Mouse (Mus musculus): ENCODE measurements around the gene Dlx4. TPM values are rescaled to one million over a fixed set of nuclear protein-coding genes. Genes with fewer than 3 reads are reported as not detected.

The Dlx4 gene
- polyA plus RNA-seq, 1 experiment from 2014 or later = 0.08 TPM

DNA sequence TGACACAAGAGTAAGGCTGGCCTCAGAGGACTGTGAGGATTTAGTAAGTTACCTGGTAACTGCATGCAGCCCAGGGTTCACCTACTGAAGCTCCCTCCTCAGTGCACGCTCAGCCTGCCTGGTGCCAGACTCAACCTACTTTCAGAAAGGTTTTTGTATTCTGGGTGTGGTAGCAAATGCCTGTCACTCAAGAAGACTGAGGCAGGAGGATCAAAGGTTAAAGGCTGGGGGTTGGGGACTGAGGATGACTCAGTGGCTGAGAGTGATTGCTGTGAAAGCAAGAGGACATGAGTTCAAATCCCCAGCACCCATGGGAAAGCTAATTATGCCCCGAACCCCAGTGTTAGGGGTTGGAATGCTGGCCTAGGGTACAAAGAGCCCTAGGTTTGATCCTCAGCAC, 9.4 kb upstream of the Dlx4 start:
- Histone ChIP-seq H3K4me2 (no peak overlapping the region), H3K4me1 (replicated peaks) (peaks cover 3% of the 10 kb centered on the region), H3K27me3 (peaks cover 57% of the 10 kb centered on the region), H3K9ac (no peak overlapping the region), H3K27ac (no peak overlapping the region), H3K9me3 (replicated peaks) (no peaks in the 10 kb centered on the region), H3K36me3 (no peaks in the 10 kb centered on the region), H3K4me3 (no peak overlapping the region)
- WGBS = 85% methylated on average over 2 of the region's 2 CpGs
- ATAC-seq (replicated peaks; ENCODE audit: insufficient number of reproducible peaks, insufficient read depth, low FRiP score, low read depth) = no peak

DNA sequence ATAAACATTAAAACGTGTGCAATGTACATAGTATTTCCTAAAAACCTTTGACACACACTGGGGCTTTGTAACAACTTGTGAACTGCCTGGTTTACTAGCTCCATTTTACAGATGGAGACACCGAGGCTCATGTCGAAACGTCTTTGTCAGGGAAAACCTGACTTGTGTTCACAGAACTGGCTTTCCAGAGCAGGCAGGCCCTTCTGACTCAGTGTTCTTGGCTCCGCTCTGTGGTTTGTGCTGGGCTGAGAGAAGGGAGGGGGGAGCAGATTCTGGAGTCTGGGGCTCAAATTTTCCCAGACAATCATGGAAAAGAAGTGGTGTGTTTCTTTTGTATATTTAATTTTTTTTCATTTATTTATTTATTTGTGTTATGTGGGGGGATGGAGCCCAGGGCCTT, 7.6 kb upstream of the Dlx4 start:
- H3K27me3 ChIP-seq = peaks cover 70% of the 10 kb centered on the region
- no peak overlapping the region for H3K27ac ChIP-seq
- H3K4me3 ChIP-seq = no peak overlapping the region
- no peak overlapping the region for H3K9ac ChIP-seq
- H3K4me2 ChIP-seq = no peak overlapping the region
- ATAC-seq (replicated peaks; ENCODE audit: insufficient number of reproducible peaks, insufficient read depth, low FRiP score, low read depth) = no peak
- WGBS = 81% methylated on average over 5 of the region's 5 CpGs
- H3K4me1 ChIP-seq (replicated peaks) = peaks cover 11% of the 10 kb centered on the region
- no peaks in the 10 kb centered on the region for H3K9me3 ChIP-seq (replicated peaks)
- H3K36me3 ChIP-seq = no peaks in the 10 kb centered on the region

DNA sequence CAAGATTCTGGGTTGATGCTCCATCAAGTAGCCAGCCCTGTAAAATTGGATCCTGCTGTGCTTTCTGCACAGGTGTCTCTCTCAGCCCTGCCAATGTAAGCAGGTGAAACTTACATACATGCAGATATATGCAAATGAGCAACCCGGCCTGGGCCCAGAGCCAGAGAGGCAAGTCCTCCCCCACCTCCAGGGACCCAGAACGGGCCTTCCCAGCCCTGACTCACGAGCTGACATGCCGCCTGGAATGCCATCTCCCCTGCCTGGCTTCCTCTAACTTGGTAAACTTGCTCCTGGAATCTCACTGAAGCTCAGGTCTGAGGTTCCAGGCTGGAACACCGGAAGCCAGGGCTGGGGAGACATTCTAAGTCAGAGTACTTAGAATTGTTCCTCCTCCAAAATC, 7.1 kb upstream of the Dlx4 start:
- no peaks in the 10 kb centered on the region for H3K36me3 ChIP-seq
- 21% methylated on average over 5 of the region's 5 CpGs for WGBS
- no peak overlapping the region for H3K9ac ChIP-seq
- H3K4me2 ChIP-seq = no peak overlapping the region
- H3K4me3 ChIP-seq = no peak overlapping the region
- H3K27ac ChIP-seq = no peak overlapping the region
- no peak for ATAC-seq (replicated peaks; ENCODE audit: insufficient number of reproducible peaks, insufficient read depth, low FRiP score, low read depth)
- peaks cover 75% of the 10 kb centered on the region for H3K27me3 ChIP-seq
- H3K4me1 ChIP-seq (replicated peaks) = peaks cover 11% of the 10 kb centered on the region
- no peaks in the 10 kb centered on the region for H3K9me3 ChIP-seq (replicated peaks)

DNA sequence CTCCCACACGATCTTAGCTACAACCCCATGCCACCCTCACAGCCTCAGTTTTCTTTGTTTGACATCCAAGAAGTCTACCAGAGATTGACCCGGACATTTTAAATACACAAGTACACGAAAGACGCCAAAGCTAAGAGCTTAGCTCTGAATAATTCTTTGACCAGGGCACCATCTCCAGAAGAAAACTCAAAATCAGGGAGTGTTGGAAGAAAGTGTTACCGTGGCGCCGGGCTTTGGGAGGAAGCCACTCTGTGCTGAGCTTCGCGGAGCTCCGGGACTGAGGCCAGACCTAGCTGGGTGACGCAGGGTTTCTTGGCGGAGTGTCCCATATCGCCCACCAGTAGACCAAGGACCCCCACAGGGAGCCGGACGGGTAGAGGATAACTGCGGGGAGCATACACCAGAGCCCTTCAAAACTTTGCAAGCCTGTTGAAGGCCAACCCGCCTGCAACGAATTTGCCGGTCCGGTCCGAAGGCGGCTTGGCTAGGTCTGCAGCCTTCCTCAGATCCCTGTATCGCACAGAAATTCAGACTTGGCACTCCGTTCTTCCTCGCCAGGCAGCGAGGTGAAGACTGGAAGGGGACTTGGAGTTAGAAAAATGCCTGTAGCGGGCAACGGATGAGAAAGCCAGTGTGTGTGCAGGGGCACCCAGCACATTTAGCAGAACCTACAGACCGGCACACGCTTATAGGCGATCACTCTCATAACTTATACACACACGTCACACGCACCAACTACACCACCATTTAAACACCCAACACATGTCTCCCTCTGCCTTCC, 4.4 kb upstream of the Dlx4 start:
- Histone ChIP-seq H3K9ac (no peak overlapping the region), H3K27me3 (peaks cover 87% of the 10 kb centered on the region), H3K27ac (no peak overlapping the region), H3K9me3 (replicated peaks) (no peaks in the 10 kb centered on the region), H3K4me3 (peak overlapping the region; percentile 5), H3K4me2 (peak overlapping the region; percentile 44), H3K4me1 (replicated peaks) (peaks cover 20% of the 10 kb centered on the region), H3K36me3 (no peaks in the 10 kb centered on the region)
- 2% methylated on average over 33 of the region's 33 CpGs for WGBS
- no peak for ATAC-seq (replicated peaks; ENCODE audit: insufficient number of reproducible peaks, insufficient read depth, low FRiP score, low read depth)

DNA sequence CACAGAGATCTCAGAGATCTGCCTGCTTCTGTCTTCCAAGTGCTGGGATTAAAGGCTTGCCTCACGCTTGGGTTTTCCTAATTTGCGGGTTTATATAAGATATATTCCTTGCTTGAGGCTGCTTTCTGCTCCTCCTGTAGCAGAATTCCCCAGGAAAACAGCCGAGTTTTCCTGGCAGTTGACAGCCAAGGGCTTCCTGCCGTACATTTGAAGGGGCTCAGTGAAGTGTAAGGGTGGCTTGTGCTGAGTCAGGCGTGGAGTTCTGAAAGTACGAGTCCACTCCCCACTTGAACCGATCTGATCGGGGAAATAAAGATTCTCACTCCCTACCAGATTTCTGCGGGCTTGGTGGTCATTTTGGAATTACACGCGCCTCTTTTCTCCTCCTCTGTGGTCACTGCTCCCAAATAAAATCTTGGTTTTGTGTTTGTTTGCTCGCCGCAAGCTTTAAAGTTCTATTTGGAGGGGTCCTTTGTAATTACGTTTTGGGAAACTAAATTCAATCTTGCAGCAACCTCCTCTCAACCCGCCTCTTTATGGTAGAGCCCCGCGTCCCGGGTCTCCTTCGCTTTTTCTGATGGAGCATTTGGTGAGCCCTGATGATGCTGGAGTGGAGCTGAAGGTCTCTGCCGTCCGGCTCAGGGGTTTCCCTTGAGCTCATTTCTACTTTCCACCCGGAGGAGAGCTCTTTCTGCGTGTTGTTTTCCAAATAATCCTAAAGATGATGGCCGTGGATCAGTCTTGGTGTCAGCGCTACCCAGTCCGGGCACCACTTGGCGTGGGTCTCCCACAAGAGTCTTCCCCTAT, 3.6 kb upstream of the Dlx4 start:
- Histone ChIP-seq H3K4me2 (peak overlapping the region; percentile 44; the same call in 1 of the 2 replicates), H3K27ac (no peak overlapping the region), H3K9ac (no peak overlapping the region), H3K36me3 (no peaks in the 10 kb centered on the region), H3K4me3 (peak overlapping the region; percentile 5; the same call in 1 of the 2 replicates), H3K4me1 (replicated peaks) (peaks cover 28% of the 10 kb centered on the region), H3K27me3 (peaks cover 92% of the 10 kb centered on the region), H3K9me3 (replicated peaks) (no peaks in the 10 kb centered on the region)
- no peak for ATAC-seq (replicated peaks; ENCODE audit: insufficient number of reproducible peaks, insufficient read depth, low FRiP score, low read depth)
- 4% methylated on average over 27 of the region's 27 CpGs for WGBS

DNA sequence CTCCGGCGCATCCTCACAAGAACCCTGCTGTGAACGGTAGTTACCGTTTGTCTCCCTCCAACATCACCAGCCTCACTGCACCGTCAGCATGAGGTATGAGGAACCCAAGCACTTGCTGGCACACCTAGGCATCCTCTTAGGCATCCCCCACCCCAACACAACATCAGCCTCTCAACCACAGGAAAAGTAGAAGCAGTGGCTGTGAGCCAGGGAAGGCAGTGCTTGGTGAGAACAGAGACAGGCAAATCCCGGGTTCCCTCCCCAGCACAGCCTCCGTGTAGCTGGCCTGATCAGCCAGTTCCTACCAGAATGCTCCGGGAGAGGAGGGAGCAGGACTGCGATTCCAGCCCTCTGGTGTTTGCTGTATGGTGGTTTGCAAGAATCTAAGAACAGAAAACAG, 2.7 kb upstream of the Dlx4 start:
- H3K4me3 ChIP-seq = no peak overlapping the region
- H3K4me2 ChIP-seq = no peak overlapping the region
- H3K9ac ChIP-seq = no peak overlapping the region
- H3K27me3 ChIP-seq = peaks cover 100% of the 10 kb centered on the region
- no peak for ATAC-seq (replicated peaks; ENCODE audit: insufficient number of reproducible peaks, insufficient read depth, low FRiP score, low read depth)
- no peak overlapping the region for H3K27ac ChIP-seq
- WGBS = 3% methylated on average over 9 of the region's 9 CpGs
- no peaks in the 10 kb centered on the region for H3K36me3 ChIP-seq
- H3K4me1 ChIP-seq (replicated peaks) = peaks cover 30% of the 10 kb centered on the region
- no peaks in the 10 kb centered on the region for H3K9me3 ChIP-seq (replicated peaks)

DNA sequence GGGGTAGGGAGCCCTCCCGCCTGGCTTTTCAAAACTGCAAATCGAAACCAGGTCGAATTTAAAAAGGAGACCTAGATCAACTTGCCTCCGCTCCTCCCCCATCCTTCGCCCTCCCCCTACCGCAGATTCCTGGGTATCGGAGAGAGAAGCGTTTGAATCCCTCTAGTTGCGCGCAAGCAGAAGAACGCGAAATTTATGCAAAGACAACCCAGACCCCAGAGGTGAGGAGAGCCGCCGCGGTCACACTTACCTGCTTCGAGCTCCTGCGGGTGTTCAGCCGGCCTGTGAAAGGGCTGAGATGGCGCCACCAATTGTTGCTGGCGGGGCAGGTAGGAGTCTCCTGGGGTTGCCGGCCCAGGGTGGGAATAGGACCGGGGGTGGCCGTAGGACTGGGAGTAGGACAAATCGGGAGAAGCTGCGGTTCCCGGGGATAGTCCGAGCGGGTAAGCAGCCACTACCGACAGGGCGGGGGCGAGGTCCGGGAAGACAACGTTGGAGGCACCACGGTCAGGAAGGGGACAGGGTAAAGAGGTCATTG, 1.0 kb downstream of the Dlx4 start:
- Histone ChIP-seq H3K9ac (peak overlapping the region; percentile 9; the same call in 1 of the 2 replicates), H3K27me3 (peaks cover 100% of the 10 kb centered on the region), H3K4me2 (peak overlapping the region; percentile 94), H3K4me3 (peak overlapping the region; percentile 55), H3K27ac (no peak overlapping the region), H3K36me3 (no peaks in the 10 kb centered on the region), H3K4me1 (replicated peaks) (peaks cover 31% of the 10 kb centered on the region), H3K9me3 (replicated peaks) (no peaks in the 10 kb centered on the region)
- no peak for ATAC-seq (replicated peaks; ENCODE audit: insufficient number of reproducible peaks, insufficient read depth, low FRiP score, low read depth)
- WGBS = under 1% methylated on average over 34 of the region's 34 CpGs

DNA sequence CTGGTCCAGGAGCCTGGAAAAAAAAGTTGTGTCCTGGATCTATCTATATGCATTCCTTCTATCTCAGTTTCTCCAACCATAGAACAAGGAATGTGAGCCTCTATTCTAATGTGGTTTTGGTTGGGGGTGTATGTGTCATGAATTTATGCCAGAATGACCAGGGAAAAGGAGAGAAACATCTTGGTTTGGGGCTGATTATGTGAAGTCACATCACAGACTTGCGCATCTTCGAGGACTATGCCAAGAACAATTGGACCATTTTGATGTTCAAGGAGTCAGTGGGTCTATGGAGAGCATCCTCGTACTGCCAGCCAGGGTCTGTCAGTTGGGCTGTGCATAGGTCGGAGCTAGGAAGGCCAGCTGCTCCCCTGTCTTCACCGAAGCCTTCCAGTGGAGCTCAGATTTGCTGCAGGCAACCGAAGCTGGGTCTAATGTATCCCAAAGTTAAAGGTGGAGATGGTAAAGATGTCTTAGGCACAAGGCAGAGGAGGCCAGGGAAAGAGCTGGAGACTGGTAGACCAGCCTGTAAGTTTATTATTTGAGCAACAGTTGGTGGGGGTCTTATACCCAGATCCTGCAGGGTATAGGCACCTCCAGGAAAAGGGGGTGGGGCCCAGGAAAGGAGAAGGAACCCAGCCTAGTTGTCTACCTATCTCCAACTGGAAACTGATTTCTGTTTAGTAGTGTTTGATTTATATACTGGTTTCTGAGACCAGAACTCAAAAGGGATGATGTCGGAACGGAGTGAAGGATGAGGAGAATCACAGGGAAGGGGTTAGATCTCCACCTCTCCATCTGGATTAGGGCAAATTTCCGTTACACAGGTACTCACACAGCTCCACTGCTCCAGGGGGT, 1.7 kb downstream of the Dlx4 start:
- ATAC-seq (replicated peaks; ENCODE audit: insufficient number of reproducible peaks, insufficient read depth, low FRiP score, low read depth) = no peak
- H3K36me3 ChIP-seq = no peaks in the 10 kb centered on the region
- WGBS = 14% methylated on average over 9 of the region's 9 CpGs
- H3K4me3 ChIP-seq = peak overlapping the region; percentile 55
- H3K27ac ChIP-seq = no peak overlapping the region
- no peaks in the 10 kb centered on the region for H3K9me3 ChIP-seq (replicated peaks)
- H3K4me2 ChIP-seq = peak overlapping the region; percentile 94
- H3K9ac ChIP-seq = no peak overlapping the region
- H3K27me3 ChIP-seq = peaks cover 100% of the 10 kb centered on the region
- peaks cover 28% of the 10 kb centered on the region for H3K4me1 ChIP-seq (replicated peaks)

DNA sequence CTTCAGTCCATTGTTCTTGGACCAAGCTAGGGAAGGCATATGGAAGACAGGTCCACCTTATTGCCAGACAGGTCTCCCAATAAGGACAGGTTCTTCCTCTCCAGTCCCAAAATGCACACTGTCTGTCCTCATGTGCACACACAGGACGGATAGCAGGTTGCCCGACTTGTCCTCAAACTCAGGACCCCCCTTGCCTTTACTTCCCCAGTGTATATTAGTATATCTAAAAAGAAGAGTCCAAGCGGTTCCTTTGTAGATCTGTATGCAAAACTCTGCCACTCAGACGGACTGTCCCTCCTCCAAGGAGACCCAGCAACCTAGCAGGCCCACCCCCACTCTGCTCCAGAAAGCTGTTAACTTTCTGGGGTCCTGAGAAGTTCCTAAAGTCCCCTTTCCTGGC, 2.4 kb downstream of the Dlx4 start:
- WGBS = 10% methylated on average over 4 of the region's 4 CpGs
- no peak overlapping the region for H3K9ac ChIP-seq

DNA sequence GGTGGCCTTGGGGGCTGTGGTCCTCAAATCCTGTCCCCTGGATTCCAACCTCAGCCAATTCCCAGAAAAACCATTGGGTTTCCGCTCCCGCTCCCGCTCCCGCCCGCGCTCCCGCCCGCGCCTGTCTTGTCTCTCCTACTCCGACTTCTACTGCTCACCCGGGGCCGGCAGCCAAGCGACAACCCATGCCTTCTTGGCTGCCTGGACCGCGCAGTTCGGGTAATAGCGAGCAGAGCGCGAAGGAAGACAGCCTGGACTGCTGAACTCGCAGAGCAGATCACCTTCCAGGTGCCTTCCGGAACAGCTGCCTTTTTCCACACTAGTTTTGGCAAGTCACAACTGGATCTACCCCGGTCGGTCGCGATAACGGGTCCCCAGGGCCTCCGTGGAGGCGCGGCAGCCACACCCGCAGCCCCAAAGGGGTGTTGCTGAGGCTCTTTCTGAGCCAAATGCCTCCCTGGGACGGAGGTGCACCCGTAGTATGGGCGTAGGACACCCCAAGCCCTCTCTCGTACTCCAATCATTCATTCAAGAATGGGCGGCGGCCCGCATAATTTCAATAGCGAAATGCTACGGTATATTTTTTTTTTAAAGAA, 3.0 kb downstream of the Dlx4 start:
- WGBS = 3% methylated on average over 39 of the region's 39 CpGs
- no peak for ATAC-seq (replicated peaks; ENCODE audit: insufficient number of reproducible peaks, insufficient read depth, low FRiP score, low read depth)

More for the DNA sequence above, 2.4 kb downstream of the Dlx4 start:
- Histone ChIP-seq H3K27ac (no peak overlapping the region), H3K4me3 (no peak overlapping the region), H3K27me3 (peaks cover 100% of the 10 kb centered on the region), H3K36me3 (no peaks in the 10 kb centered on the region), H3K4me1 (replicated peaks) (peaks cover 28% of the 10 kb centered on the region), H3K9me3 (replicated peaks) (no peaks in the 10 kb centered on the region), H3K4me2 (no peak overlapping the region)
- no peak for ATAC-seq (replicated peaks; ENCODE audit: insufficient number of reproducible peaks, insufficient read depth, low FRiP score, low read depth)

More for the DNA sequence above, 3.0 kb downstream of the Dlx4 start:
- Histone ChIP-seq H3K9me3 (replicated peaks) (no peaks in the 10 kb centered on the region), H3K4me1 (replicated peaks) (peaks cover 28% of the 10 kb centered on the region), H3K9ac (no peak overlapping the region), H3K36me3 (no peaks in the 10 kb centered on the region), H3K27ac (no peak overlapping the region), H3K4me3 (peak overlapping the region; percentile 25), H3K4me2 (peak overlapping the region; percentile 41), H3K27me3 (peaks cover 100% of the 10 kb centered on the region)

Measured in heart, embryonic 15.5 days (tissue).